Mouse (Mus musculus) lung, embryonic 15.5 days (tissue): ENCODE measurements around the gene Rnh1. TPM values are rescaled to one million over a fixed set of nuclear protein-coding genes. Genes with fewer than 3 reads are reported as not detected.

ENCODE experiments used
- ATAC-seq: fragments of 200-750 bp; cut with Nextera tagmentation; 2 replicates; pipeline ENCODE4 v1.8.0; 2017; ENCODE audit warnings: moderate number of reproducible peaks, borderline replicate concordance; ENCODE audit not compliant: low FRiP score, low TSS enrichment; ENCODE audit errors: extremely low read depth
- H3K27ac ChIP-seq: fragments of 300-500 bp; sonication (generic); 2 replicates; pipeline ENCODE4 v1.5.1; 2015; ENCODE audit warnings: moderate library complexity, mild to moderate bottlenecking, inconsistent platforms
- H3K27me3 ChIP-seq: fragments of 300-500 bp; sonication (generic); 2 replicates; pipeline ENCODE4 v1.6.1; 2015; ENCODE audit warnings: inconsistent platforms
- H3K36me3 ChIP-seq: fragments of 300-500 bp; sonication (generic); 2 replicates; pipeline ENCODE4 v1.6.1; 2015; ENCODE audit warnings: inconsistent platforms
- H3K4me1 ChIP-seq: fragments of 300-500 bp; sonication (generic); 2 replicates; pipeline ENCODE4 v1.6.1; 2015; ENCODE audit warnings: inconsistent platforms
- H3K4me2 ChIP-seq: fragments of 300-500 bp; sonication (generic); 2 replicates; pipeline ENCODE4 v1.6.1; 2015; ENCODE audit warnings: inconsistent platforms, mild to moderate bottlenecking, moderate library complexity
- H3K4me3 ChIP-seq: fragments of 300-500 bp; sonication (generic); 2 replicates; pipeline ENCODE4 v1.5.1; 2015; ENCODE audit warnings: mild to moderate bottlenecking, inconsistent platforms
- H3K9ac ChIP-seq: fragments of 300-500 bp; sonication (generic); 2 replicates; pipeline ENCODE4 v1.6.1; 2015; ENCODE audit warnings: inconsistent platforms
- H3K9me3 ChIP-seq: fragments of 300-500 bp; sonication (generic); 2 replicates; pipeline ENCODE4 v1.6.1; 2016; ENCODE audit warnings: inconsistent platforms
- WGBS: fragments of 180-500 bp; shearing (Covaris S2); methylation state at CpG from one replicate; pipeline ENCODE4 v1.1.7; 2015; 5-methylcytosine and 5-hydroxymethylcytosine counted together
- microRNA counts: library from miRNA; unstranded; fragments of <30 nt; microRNA quantifications from one replicate; lab custom pipeline; 2016
- microRNA-seq: library from miRNA; unstranded; fragments of <30 nt; microRNA quantifications from one replicate; pipeline ENCODE4, GENCODE M21; 2016
- polyA plus RNA-seq: library from polyadenylated mRNA; unstranded; fragments of >200 nt; fragmentation: Nextera tagmentation; extraction: Ambion mirVana; gene quantifications from 2 replicates; pipeline ENCODE4 v1.2.1, GENCODE M21; 2015

Rnh1 gene
- polyA plus RNA-seq, 1 experiment from 2014 or later, result 152 TPM

DNA sequence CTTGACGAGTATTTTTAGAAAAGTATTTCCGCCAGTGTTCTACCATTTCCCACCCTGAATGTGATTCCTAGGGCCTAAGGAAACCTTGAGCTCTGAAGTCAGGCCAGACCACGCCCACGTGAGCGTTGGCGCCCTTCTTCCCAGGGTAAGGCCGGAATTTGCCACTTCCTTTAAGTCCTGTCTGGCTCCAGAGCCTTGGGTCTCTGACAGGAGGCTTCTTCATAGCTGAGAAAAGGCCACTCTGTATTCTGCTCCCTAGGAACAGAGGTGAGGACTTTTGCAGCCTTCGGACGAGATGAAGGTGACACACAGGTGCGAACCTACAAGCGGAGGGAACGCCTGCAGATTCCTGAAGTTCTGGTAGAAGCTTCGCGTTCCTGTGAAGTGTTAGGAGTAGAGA, 50.4 kb downstream of the Rnh1 start, which contains the start of gene Ptdss2:
Ptdss2 (plus strand) TSS at position 138 of the 400 bp plus-strand sequence.
- Histone ChIP-seq H3K36me3 (no peaks in the 10 kb centered on the region), H3K4me1 (peaks cover 5% of the 10 kb centered on the region), H3K9ac (peak within 1 kb of the TSS; percentile 62), H3K9me3 (no peaks in the 10 kb centered on the region), H3K4me3 (peak within 1 kb of the TSS; percentile 63), H3K4me2 (peak within 1 kb of the TSS; percentile 81), H3K27ac (peak within 1 kb of the TSS; percentile 85), H3K27me3 (no peaks in the 10 kb centered on the region)
- no peak for ATAC-seq
- 31% methylated on average over 14 of the region's 14 CpGs for WGBS

DNA sequence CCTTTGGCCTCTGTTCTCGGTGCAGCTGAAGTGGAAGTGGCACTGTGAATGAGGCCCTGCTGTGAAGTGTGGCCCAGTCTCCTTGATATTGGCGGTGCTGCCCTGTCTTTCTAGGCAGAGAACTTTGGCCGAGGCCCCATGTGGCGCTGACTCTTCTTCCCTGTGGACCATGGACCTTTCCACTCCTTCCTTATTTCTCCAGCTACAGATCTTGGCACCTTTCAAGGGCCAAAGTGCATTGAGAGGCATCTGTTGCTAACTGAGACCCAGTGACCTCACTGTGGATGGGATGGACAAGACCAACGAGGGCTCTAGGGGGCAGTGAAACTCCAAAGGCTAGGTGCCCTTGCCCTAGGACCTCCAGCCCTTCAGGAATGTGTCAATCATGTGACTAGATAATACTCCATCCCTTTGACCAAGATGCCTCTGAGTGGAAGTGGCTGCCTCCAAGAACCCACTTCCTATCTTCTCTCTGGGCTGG, 51.6 kb downstream of the Rnh1 start:
- H3K4me3 ChIP-seq, result no peak overlapping the region
- H3K27me3 ChIP-seq, result no peaks in the 10 kb centered on the region
- no peaks in the 10 kb centered on the region for H3K36me3 ChIP-seq
- 74% methylated on average over 5 of the region's 5 CpGs for whole genome bisulfite sequencing
- H3K27ac ChIP-seq, result no peak overlapping the region
- ATAC-seq, result no peak
- H3K9ac ChIP-seq, result no peak overlapping the region
- H3K9me3 ChIP-seq, result no peaks in the 10 kb centered on the region
- H3K4me1 ChIP-seq, result peaks cover 5% of the 10 kb centered on the region
- no peak overlapping the region for H3K4me2 ChIP-seq

DNA sequence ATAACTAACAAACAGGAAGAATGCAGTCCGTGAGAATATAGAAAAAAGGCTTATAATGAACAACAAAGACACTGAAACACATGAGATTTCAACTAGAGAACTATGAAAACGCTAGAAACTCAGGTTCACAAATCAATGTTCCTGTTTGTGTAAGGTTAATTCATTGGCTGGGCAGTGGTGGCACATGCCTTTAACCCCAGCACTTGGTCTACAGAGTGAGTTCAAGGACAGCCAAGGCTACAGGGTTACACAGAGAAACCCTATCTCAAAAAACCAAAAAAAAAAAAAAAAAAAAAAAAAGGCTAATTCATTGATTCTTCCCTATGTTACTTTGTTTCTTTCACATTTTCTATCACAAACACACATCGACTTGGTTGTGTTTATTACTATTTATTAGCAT, 52.1 kb downstream of the Rnh1 start:
- Histone ChIP-seq H3K4me2 (no peak overlapping the region), H3K4me3 (no peak overlapping the region), H3K9me3 (no peaks in the 10 kb centered on the region), H3K27me3 (no peaks in the 10 kb centered on the region), H3K27ac (no peak overlapping the region), H3K4me1 (peaks cover 5% of the 10 kb centered on the region), H3K36me3 (no peaks in the 10 kb centered on the region), H3K9ac (no peak overlapping the region)
- WGBS, result 71% methylated on average over 3 of the region's 3 CpGs
- no peak for ATAC-seq

DNA sequence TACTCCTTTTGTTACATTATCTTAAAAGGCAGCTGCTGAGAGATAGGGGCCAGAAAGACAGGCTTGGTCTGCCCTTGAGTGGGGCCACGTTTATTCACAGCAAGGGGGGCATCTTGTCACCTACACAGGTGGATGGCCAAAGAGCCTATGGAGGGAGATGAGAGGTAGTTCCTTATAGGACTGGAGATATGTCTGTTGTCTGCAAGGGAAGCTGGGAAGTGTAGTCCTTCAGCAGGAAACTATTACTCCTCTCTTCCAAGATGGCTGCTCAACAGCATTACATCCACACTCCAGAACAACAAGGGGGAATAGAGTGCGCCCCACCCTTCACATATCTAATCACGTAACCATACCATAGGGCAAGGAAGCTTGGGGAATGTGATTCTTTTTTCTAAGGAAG, 53.2 kb downstream of the Rnh1 start:
- Histone ChIP-seq H3K27me3 (no peaks in the 10 kb centered on the region), H3K27ac (no peak overlapping the region), H3K36me3 (no peaks in the 10 kb centered on the region), H3K4me1 (peaks cover 5% of the 10 kb centered on the region), H3K4me3 (no peak overlapping the region), H3K9ac (no peak overlapping the region), H3K9me3 (no peaks in the 10 kb centered on the region), H3K4me2 (no peak overlapping the region)
- no peak for ATAC-seq
- 68% methylated on average over 3 of the region's 3 CpGs for WGBS

DNA sequence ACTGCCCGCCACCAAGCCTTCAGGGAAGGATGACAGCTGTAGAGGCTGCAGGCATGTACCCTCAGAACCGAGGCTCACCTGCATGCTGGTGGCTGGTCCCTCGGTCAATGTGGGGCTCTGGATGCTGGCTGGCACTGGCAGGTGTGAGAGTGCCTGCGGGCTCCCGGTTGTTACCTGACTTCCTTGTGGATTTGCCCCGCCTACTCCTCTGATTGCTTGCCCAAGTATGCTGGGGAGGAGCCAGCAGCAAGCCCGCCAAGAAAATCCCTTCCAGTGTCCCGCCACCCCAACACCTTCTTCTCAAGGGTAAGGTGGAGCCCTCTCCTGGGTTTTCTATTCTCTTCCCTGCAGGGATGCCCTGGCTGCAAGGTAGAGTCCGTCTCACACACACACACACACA, 55.0 kb downstream of the Rnh1 start, which contains the start of gene Ano9:
Ano9 (minus strand) TSS at position 171 of the 400 bp plus-strand sequence.
- H3K27ac ChIP-seq, result no peak within 1 kb of the TSS
- H3K4me1 ChIP-seq, result peaks cover 5% of the 10 kb centered on the region
- ATAC-seq, result no peak; the same call in 1 of the 2 replicates
- H3K4me2 ChIP-seq, result peak within 1 kb of the TSS; percentile 46
- 0 out of 2 replicates have a peak within 1 kb of the TSS, but pooled peaks have one; percentile 15 for H3K9ac ChIP-seq
- H3K27me3 ChIP-seq, result no peaks in the 10 kb centered on the region
- no peaks in the 10 kb centered on the region for H3K9me3 ChIP-seq
- no peaks in the 10 kb centered on the region for H3K36me3 ChIP-seq
- 10% methylated on average over 9 of the region's 9 CpGs for WGBS
- H3K4me3 ChIP-seq, result peak within 1 kb of the TSS; percentile 13

DNA sequence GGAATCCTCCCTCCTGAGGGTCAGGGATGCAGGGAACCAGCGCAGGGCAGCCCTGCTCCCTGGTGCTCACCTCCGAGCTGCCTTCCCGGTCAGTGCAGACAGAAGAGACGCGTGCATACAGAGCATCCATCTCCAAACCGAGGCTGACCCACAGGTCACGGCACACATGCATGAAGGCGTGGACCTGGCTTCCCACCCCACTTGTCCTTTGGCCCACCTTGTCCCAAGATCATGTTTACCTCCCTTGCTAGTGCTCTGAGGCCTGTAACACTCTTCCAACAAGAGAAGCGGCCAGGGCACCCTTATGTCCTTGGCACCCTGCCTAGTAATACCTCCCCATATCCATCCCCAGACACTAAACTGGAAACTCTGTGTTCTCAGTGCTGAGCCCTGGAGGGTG, 56.8 kb downstream of the Rnh1 start:
- no peaks in the 10 kb centered on the region for H3K4me1 ChIP-seq
- H3K4me2 ChIP-seq, result no peak overlapping the region
- WGBS, result 73% methylated on average over 9 of the region's 9 CpGs
- no peak overlapping the region for H3K9ac ChIP-seq
- H3K4me3 ChIP-seq, result no peak overlapping the region
- H3K27ac ChIP-seq, result no peak overlapping the region
- H3K9me3 ChIP-seq, result no peaks in the 10 kb centered on the region
- no peak for ATAC-seq
- H3K36me3 ChIP-seq, result no peaks in the 10 kb centered on the region
- no peaks in the 10 kb centered on the region for H3K27me3 ChIP-seq

MicroRNAs within 50 kb of the gene (microRNA counts, 519-probe panel; counts per million panel counts)
- 2,661 counts per million, percentile 66 among the panel's probes with 10 or more counts for microRNA mmu-miR-210 (lab: Ali Mortazavi, UCI)

Small RNA genes within 50 kb of the gene (microRNA-seq; reads per million reads assigned to microRNA genes)
- 484 reads per million, percentile 70 among the genes with 10 or more reads in this experiment for gene Mir210

Other genes with a start within 250 kb of the Rnh1 start
- gene Pgghg, start 231.5 kb downstream of the Rnh1 start, polyA plus RNA-seq, result 18.7 and 21.0 TPM in 2 replicates
- gene Ifitm5, start 222.6 kb downstream of the Rnh1 start, polyA plus RNA-seq, result 2.8 and 4.0 TPM in 2 replicates
- not detected in 2 replicates for gene Gm45717, start 216.9 kb downstream of the Rnh1 start, polyA plus RNA-seq
- gene Ifitm2, start 216.9 kb downstream of the Rnh1 start, polyA plus RNA-seq, result 925 and 963 TPM in 2 replicates
- gene Ifitm1, start 205.6 kb downstream of the Rnh1 start, polyA plus RNA-seq, result 47.1 and 54.5 TPM in 2 replicates
- gene Ifitm3, start 162.1 kb downstream of the Rnh1 start, polyA plus RNA-seq, result 238 and 246 TPM in 2 replicates
- gene Ifitm6, start 154.9 kb downstream of the Rnh1 start, polyA plus RNA-seq, result 1.4 and 1.6 TPM in 2 replicates
- not detected in 2 replicates for gene Gm17387, start 143.7 kb downstream of the Rnh1 start, polyA plus RNA-seq
- 5.3 and 5.8 TPM in 2 replicates for gene B4galnt4, start 111.8 kb downstream of the Rnh1 start, polyA plus RNA-seq
- 14.6 and 15.2 TPM in 2 replicates for gene Pkp3, start 94.6 kb downstream of the Rnh1 start, polyA plus RNA-seq
- 12.8 and 15.1 TPM in 2 replicates for gene Sigirr, start 72.3 kb downstream of the Rnh1 start, polyA plus RNA-seq
- 6.4 and 6.5 TPM in 2 replicates for gene Ano9, start 55.1 kb downstream of the Rnh1 start, polyA plus RNA-seq
- gene Ptdss2, start 50.5 kb downstream of the Rnh1 start, polyA plus RNA-seq, result 70.1 and 70.6 TPM in 2 replicates
- 99.9 and 102 TPM in 2 replicates for gene Hras, start 21.1 kb upstream of the Rnh1 start, polyA plus RNA-seq
- 5.8 and 6.9 TPM in 2 replicates for gene Lrrc56, start 21.3 kb upstream of the Rnh1 start, polyA plus RNA-seq
- gene Lmntd2, start 41.2 kb upstream of the Rnh1 start, polyA plus RNA-seq, result 1.1 and 1.3 TPM in 2 replicates
- gene Rassf7, start 43.0 kb upstream of the Rnh1 start, polyA plus RNA-seq, result 59.7 and 62.6 TPM in 2 replicates
- gene Phrf1, start 55.9 kb upstream of the Rnh1 start, polyA plus RNA-seq, result 71.8 and 71.9 TPM in 2 replicates
- gene Irf7, start 93.6 kb upstream of the Rnh1 start, polyA plus RNA-seq, result 3.0 and 4.6 TPM in 2 replicates
- not detected in 2 replicates for gene Cdhr5, start 103.9 kb upstream of the Rnh1 start, polyA plus RNA-seq
- gene Sct, start 106.3 kb upstream of the Rnh1 start, polyA plus RNA-seq, result 2.3 and 2.6 TPM in 2 replicates
- 0.49 and 0.57 TPM in 2 replicates for gene Drd4, start 119.1 kb upstream of the Rnh1 start, polyA plus RNA-seq
- 56.0 and 56.2 TPM in 2 replicates for gene Deaf1, start 154.8 kb upstream of the Rnh1 start, polyA plus RNA-seq
- gene Tmem80, start 154.9 kb upstream of the Rnh1 start, polyA plus RNA-seq, result 42.3 and 45.8 TPM in 2 replicates
- 29.1 and 29.8 TPM in 2 replicates for gene Eps8l2, start 166.0 kb upstream of the Rnh1 start, polyA plus RNA-seq
- gene Taldo1, start 219.3 kb upstream of the Rnh1 start, polyA plus RNA-seq, result 281 and 293 TPM in 2 replicates
- gene Gatd1, start 241.3 kb upstream of the Rnh1 start, polyA plus RNA-seq, result 50.8 and 51.8 TPM in 2 replicates